Mouse (Mus musculus) retina, adult 2 months (tissue): ENCODE results near the gene Vmac.
A peak's percentile ranks its signal among the peaks of the same experiment; 100 is the strongest.

Source experiments
- DNase-seq: peaks from one replicate; pipeline ENCODE4 v3.0.0-alpha.2; 2012; ENCODE audit warnings: low read depth, low spot score

Vmac gene

DNA sequence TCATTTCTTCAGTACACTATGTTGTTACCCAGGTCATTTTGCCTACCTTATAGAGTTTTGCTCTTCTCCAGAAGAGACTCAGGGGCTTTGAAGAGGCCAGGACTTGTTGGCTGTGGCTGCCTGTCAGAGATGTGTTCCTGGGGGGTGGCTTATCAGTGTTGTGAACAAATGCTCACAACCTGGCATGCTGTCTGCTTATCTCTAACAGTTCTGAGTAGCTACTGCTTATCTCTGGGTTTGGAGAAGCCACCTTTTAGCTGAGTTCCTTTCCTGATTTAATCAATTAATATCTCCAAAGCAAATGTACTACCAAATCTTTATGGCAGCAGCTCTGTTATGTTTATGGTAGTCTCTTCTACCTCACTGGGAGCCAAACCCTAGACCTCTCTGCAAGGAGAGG is 29.8 kb downstream of the Vmac start:
- no peak for DNase-seq

DNA sequence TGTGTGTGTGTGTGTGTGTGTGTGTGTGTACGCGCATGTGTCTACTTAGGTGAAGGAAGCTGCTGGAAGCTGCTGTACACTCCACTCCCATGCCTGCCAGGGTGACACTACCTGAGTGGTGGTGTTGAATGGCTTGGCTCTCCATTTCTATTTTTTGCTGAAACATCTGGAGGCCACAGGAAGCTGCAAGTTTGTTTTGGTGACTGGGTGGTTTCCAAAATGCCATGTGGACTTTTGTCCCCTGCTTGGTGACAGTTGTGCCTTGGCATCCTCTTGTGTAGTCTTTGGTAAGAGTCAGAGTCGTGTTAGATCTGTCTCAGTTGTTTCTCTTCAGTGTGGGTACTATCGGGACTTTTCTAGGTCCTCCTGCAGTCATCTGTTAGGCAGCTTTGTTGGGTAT is 31.0 kb downstream of the Vmac start:
- no peak for DNase-seq

GRCm38 (mm10) chr17:56684649-56685048 is 33.2 kb downstream of the Vmac start:
- no peak for DNase-seq

GRCm38 (mm10) chr17:56683546-56684140 is 34.2 kb downstream of the Vmac start:
- DNase-seq, result no peak

DNA sequence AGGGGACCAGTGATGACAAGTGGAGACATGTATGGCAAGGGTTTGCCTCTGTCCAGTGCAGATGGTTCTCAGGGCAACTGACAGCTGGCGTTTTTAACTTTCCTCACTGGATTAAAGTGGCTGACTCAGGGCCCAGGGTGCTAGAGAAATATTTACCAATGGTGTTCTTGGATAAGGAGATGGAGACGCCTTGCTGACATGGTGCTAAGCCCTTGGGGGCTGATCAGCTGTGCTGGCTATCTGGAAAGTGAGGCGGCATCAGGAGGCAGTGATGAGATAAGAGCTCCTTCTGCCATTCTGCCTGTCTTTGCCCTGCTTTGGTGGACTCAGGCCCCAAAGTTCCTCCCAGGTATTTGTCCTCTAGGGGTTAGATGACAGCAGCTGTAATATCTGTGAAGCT is 34.9 kb downstream of the Vmac start:
- DNase-seq, result no peak

DNA sequence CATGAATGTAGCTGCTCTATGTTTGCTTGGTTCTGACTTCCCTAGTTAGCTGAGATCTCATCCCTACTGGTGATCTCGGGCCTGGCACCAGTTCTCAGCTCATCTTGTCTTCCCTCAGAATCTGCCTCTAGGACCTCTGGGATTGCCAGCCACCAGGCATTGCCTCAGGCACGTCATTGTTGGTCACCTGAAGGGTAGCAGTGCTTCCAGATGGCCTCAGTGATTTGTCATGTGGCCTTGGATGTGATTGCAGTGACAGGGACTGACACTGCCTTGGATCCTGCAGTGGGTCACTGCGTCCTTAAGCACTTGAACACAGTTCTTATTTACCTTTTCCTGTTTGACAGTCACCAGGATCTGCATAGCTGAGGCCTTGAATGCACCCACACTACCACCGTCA is 36.0 kb downstream of the Vmac start:
- DNase-seq, result no peak

DNA sequence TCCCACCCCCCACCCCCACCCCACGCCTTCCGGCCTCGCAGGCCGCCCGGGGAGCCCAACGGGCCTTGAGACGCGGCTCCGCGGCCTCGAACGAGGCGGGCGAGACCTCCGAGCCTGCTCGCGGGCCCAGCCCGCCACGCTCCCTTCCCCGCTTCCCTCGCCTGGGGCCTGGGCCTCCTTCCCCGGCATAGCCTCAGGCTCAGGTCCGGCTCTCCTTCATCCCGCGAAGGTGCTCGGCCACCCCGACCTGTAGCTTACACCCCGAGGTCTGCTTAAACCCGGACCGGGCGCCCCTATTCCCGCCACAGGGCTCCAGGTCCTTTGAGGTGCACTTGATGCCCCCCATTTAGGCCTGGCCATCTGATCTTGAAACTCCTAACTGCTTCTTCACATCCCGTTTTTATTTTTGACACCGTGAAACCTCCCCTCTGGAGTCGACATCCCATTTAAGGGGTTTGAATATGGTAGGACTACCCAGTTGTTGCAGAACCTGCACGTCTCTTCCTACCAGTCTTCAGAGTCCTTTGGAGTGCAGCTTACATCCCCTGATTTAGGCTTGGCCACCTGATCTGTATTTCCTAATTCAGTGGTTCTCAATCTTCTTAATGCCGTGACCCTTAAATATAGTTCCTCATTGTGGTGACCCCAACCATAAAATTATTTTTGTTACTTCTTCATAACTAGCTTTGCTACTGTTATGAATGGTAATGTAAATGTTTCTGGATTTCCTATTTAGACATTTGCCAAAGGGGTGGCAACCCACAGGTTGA is 44.0 kb downstream of the Vmac start:
- no peak for DNase-seq

- peak; percentile 99 for DNase-seq
These were observed 44.7 kb downstream of the Vmac start, which contains the start of gene Ranbp3 for GRCm38 (mm10) chr17:56672941-56673646. TSS of gene Ranbp3 (plus strand) at chr17:56673294.

DNA sequence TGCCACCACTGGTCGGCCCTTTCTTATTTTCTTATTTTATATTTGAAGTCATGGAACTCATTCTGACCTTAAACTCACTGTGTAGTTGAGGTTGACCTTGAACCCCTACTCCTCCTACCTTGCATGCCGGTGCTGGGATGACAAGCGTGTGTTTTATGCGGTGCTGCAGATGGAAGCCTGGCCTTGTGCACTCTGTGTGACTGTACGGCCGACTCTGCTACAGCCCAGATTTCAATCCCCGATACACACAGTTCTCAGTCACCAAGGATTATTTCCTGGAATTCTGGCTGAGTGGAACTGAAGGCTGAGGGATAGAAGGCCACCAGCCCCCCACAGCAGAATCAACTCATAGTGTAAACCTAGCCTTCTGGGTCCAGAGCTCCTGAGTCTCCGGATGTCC is 48.1 kb downstream of the Vmac start:
- no peak for DNase-seq

- peak; percentile 66 for DNase-seq
These were observed 49.3 kb downstream of the Vmac start for GRCm38 (mm10) chr17:56668384-56669144.

GRCm38 (mm10) chr17:56667591-56667990 is 50.2 kb downstream of the Vmac start:
- DNase-seq, result no peak

DNA sequence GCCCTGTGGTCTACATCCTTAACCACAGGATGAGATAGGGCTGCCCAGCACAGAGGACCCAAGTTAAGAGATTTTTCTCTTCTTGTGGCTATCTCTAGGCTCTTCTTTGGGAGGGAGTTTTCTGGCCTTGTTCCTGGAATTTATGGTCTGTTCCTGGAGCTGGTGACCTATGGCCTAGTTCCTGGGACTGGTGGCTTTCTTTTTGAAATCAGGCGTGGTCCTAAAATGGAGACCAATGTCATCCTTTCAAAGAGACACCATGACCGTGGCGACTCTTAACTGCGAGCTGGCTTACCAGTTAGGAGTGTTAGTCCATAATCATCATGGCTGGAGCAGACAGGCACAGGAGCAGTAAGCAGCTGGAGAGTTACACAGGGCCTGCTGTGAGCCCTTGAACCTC is 51.4 kb downstream of the Vmac start:
- DNase-seq, result no peak

- no peak for DNase-seq
These were observed 53.5 kb downstream of the Vmac start for GRCm38 (mm10) chr17:56664333-56664732.
